Mouse (Mus musculus): ENCODE results near the gene Nox4. TPM values are rescaled to one million over a fixed set of nuclear protein-coding genes. Genes with fewer than 3 reads are reported as not detected.
A peak's percentile ranks its signal among the peaks of the same experiment; 100 is the strongest.

The Nox4 gene
- polyA plus RNA-seq, 1 experiment: 0.26 TPM

DNA sequence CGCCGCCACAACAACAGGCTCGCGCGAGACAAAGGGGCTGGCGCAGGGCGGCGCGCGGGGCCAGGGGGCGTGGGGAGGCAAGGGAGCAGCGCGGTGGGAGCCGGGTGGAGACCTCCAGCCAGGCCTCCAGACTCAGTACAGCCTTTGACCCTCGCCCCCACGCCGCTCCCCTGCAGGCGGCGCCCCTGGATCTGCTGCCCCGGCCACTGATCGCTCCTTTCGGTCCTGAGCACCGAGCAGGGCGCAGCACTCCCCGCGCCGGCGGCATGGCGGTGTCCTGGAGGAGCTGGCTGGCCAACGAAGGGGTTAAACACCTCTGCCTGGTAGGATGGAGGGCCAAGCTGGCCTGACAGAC, 661 bp downstream of the Nox4 start:
- no peaks in the 10 kb centered on the region for H3K27me3 ChIP-seq (ENCODE audit: control insufficient read depth, insufficient read depth, low read length)
- TF ChIP-seq POLR2A (IDR thresholded peaks at IDR 0.05; ENCODE audit: borderline replicate concordance, insufficient read depth, low read length) (no peak), CTCF (IDR thresholded peaks at IDR 0.05; ENCODE audit: borderline replicate concordance, insufficient read depth, low read depth, low read length) (no peak)
- DNase-seq: no peak
- no peak overlapping the region for H3K27ac ChIP-seq (ENCODE audit: insufficient read depth, low read length)
- H3K4me1 ChIP-seq (ENCODE audit: control insufficient read depth, insufficient read depth, low read length): no peaks in the 10 kb centered on the region
- under 1% methylated on average over 29 of the region's 30 CpGs for WGBS
- H3K4me3 ChIP-seq (replicated peaks; ENCODE audit: insufficient read depth, low read depth, low read length): no peak overlapping the region

DNA sequence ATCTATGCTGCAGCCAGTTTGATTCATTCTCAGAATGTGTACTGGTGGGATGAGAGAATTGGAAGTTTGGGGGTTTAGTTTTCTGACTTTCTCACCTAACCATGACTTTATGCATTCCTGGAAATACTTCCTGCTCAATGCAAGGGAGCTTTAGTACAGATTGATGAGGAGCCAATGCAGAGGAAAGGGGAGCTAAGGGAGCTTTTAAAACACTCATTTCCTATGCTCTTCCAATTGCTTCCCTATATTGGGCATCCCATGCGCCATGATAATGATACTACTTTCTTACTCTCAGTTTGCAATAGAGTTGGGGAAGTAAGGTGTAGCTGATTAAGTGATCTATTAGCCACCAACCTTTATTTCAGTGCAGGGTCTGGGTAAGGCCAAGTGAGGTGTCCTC, 1.0 kb downstream of the Nox4 start:
- H3K27me3 ChIP-seq (ENCODE audit: control insufficient read depth, insufficient read depth, low read length): no peaks in the 10 kb centered on the region
- H3K27ac ChIP-seq (ENCODE audit: insufficient read depth, low read length): no peak overlapping the region
- H3K4me1 ChIP-seq (ENCODE audit: control insufficient read depth, insufficient read depth, low read length): no peaks in the 10 kb centered on the region
- DNase-seq: no peak
- 80% methylated on average over 1 of the region's 1 CpGs for WGBS
- H3K4me3 ChIP-seq (replicated peaks; ENCODE audit: insufficient read depth, low read depth, low read length): no peak overlapping the region
- TF ChIP-seq POLR2A (IDR thresholded peaks at IDR 0.05; ENCODE audit: borderline replicate concordance, insufficient read depth, low read length) (no peak), CTCF (IDR thresholded peaks at IDR 0.05; ENCODE audit: borderline replicate concordance, insufficient read depth, low read depth, low read length) (no peak)

DNA sequence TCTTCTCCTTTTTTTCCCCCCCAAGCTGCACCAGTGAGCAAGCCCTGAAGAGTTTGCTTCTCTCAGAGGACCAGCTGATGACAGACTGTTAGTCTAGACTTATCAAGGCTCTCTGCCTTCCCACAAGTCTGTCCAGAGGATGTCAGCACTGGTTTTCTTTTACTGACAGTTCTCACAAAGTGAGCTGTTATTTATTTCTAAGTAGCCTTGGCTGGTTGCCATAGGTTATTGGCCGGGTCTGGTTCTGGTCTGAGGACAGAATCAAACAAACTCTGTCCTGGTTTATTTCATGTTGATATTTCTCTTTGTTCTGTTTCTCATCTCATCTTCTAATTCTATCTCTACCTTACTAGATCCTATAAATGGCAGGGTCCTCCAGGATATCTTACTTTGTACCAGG, 2.0 kb downstream of the Nox4 start:
- WGBS: 22% methylated on average over 1 of the region's 1 CpGs
- Histone ChIP-seq H3K27ac (ENCODE audit: insufficient read depth, low read length) (no peak overlapping the region), H3K4me1 (ENCODE audit: control insufficient read depth, insufficient read depth, low read length) (no peaks in the 10 kb centered on the region), H3K4me3 (replicated peaks; ENCODE audit: insufficient read depth, low read depth, low read length) (no peak overlapping the region), H3K27me3 (ENCODE audit: control insufficient read depth, insufficient read depth, low read length) (no peaks in the 10 kb centered on the region)
- no peak for DNase-seq
- TF ChIP-seq CTCF (IDR thresholded peaks at IDR 0.05; ENCODE audit: borderline replicate concordance, insufficient read depth, low read depth, low read length): no peak
- TF ChIP-seq POLR2A (IDR thresholded peaks at IDR 0.05; ENCODE audit: borderline replicate concordance, insufficient read depth, low read length): no peak

DNA sequence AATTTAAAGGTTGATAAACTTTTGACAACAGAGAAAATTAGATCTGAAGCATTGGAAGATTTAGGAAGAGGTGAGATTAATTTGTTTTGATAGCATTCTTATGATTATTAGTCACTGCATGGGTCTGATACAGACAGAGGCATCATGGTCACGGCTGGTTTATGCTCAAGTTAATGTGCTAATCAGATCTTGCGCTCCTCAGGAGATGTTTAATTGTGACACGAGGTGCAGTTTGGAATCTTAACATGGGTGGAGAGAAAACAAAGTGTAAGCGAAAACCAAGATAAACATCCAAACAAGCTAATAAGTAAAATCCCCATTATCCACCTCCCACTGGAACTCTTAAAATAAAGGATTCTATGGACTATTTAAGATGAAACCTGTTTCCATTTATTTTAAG, 6.2 kb downstream of the Nox4 start:
- TF ChIP-seq POLR2A (IDR thresholded peaks at IDR 0.05; ENCODE audit: borderline replicate concordance, insufficient read depth, low read length) (no peak), CTCF (IDR thresholded peaks at IDR 0.05; ENCODE audit: borderline replicate concordance, insufficient read depth, low read depth, low read length) (no peak)
- Histone ChIP-seq H3K27ac (ENCODE audit: insufficient read depth, low read length) (no peak overlapping the region), H3K27me3 (ENCODE audit: control insufficient read depth, insufficient read depth, low read length) (no peaks in the 10 kb centered on the region), H3K4me1 (ENCODE audit: control insufficient read depth, insufficient read depth, low read length) (no peaks in the 10 kb centered on the region), H3K4me3 (replicated peaks; ENCODE audit: insufficient read depth, low read depth, low read length) (no peak overlapping the region)
- no peak for DNase-seq
- WGBS: 34% methylated on average over 4 of the region's 4 CpGs

DNA sequence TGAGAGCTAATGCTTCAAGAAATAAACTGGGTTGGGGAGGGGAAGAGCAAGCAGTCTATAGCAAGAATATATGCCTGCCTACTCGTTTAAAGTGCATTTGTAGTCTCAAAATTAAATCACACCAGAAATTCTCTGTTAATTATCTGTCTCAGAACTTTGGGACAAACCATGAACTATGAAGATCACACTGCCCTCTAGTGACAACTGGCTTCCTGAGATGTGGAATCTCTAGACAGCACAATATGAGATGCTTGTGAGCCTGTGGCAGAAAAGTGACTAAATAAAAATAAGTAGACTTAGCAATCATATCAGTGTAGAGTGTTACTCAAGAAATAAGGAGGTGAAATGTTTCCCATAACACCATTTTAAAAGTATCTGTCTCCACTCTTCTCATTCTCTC, 31.3 kb downstream of the Nox4 start:
- H3K27ac ChIP-seq (ENCODE audit: insufficient read depth, low read length): no peak overlapping the region
- H3K27me3 ChIP-seq (ENCODE audit: control insufficient read depth, insufficient read depth, low read length): no peaks in the 10 kb centered on the region
- WGBS: 0% methylated on average over 1 of the region's 1 CpGs
- TF ChIP-seq POLR2A (IDR thresholded peaks at IDR 0.05; ENCODE audit: borderline replicate concordance, insufficient read depth, low read length) (no peak), CTCF (IDR thresholded peaks at IDR 0.05; ENCODE audit: borderline replicate concordance, insufficient read depth, low read depth, low read length) (no peak)
- no peak overlapping the region for H3K4me3 ChIP-seq (replicated peaks; ENCODE audit: insufficient read depth, low read depth, low read length)
- peak in 1 of 2 experiments; percentile 2 for DNase-seq
- no peaks in the 10 kb centered on the region for H3K4me1 ChIP-seq (ENCODE audit: control insufficient read depth, insufficient read depth, low read length)

DNA sequence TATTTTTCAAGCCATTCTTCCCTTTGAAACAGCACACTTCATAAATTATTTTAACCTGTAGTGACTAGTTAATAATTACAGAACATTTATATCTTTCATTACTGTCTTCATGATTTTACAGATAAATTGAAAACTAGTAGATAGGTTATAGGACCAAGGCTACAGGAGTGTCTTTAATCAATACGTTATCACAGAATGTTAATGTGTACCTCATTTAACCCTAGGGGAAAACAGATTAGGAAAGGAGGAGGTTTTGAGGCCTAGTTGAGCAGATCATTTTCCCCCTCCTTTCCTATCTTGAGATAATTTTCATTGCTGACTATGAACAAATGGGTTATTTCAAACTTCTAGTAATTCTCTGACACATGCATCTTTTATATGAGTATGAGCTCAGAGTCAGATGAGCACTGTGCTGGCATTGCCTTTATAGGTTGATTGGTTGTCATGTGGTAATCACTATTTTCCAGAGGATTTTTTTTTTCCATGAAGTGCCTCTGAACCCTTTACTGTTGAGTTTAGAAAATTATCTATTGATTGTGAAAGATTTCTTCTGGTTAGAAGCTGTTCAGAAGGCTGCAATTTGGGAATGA, 57.9 kb downstream of the Nox4 start:
- 90% methylated on average over 1 of the region's 1 CpGs for WGBS

DNA sequence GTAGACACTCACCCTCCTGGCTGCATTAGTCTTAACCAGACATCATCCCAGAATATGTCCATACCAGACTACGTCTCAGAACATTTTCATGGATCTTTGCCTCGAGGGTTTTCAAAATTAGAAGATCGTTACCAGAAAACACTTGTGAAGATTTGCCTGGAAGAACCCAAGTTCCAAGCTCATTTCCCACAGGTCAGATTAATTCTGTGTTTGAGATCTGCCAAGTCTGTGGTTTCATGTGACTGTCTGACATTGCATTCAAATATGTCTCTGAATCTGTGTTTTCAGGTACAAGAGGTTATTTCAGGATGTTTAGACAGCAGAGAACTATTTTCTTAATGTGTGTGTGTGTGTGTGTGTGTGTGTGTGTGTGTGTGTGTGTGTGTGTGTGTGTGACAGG, 75.7 kb downstream of the Nox4 start:
- Histone ChIP-seq H3K27ac (ENCODE audit: insufficient read depth, low read length) (no peak overlapping the region), H3K4me3 (replicated peaks; ENCODE audit: insufficient read depth, low read depth, low read length) (no peak overlapping the region), H3K27me3 (ENCODE audit: control insufficient read depth, insufficient read depth, low read length) (no peaks in the 10 kb centered on the region), H3K4me1 (ENCODE audit: control insufficient read depth, insufficient read depth, low read length) (no peaks in the 10 kb centered on the region)
- WGBS: 88% methylated on average over 3 of the region's 3 CpGs
- DNase-seq: no peak
- TF ChIP-seq CTCF (IDR thresholded peaks at IDR 0.05; ENCODE audit: borderline replicate concordance, insufficient read depth, low read depth, low read length): no peak
- TF ChIP-seq POLR2A (IDR thresholded peaks at IDR 0.05; ENCODE audit: borderline replicate concordance, insufficient read depth, low read length): no peak

More for the DNA sequence above, 57.9 kb downstream of the Nox4 start:
- Histone ChIP-seq H3K4me3 (replicated peaks; ENCODE audit: insufficient read depth, low read depth, low read length) (no peak overlapping the region), H3K27ac (ENCODE audit: insufficient read depth, low read length) (no peak overlapping the region), H3K4me1 (ENCODE audit: control insufficient read depth, insufficient read depth, low read length) (no peaks in the 10 kb centered on the region), H3K27me3 (ENCODE audit: control insufficient read depth, insufficient read depth, low read length) (no peaks in the 10 kb centered on the region)
- no peak for DNase-seq
- no peak for TF ChIP-seq POLR2A (IDR thresholded peaks at IDR 0.05; ENCODE audit: borderline replicate concordance, insufficient read depth, low read length)
- no peak for TF ChIP-seq CTCF (IDR thresholded peaks at IDR 0.05; ENCODE audit: borderline replicate concordance, insufficient read depth, low read depth, low read length)

DNA sequence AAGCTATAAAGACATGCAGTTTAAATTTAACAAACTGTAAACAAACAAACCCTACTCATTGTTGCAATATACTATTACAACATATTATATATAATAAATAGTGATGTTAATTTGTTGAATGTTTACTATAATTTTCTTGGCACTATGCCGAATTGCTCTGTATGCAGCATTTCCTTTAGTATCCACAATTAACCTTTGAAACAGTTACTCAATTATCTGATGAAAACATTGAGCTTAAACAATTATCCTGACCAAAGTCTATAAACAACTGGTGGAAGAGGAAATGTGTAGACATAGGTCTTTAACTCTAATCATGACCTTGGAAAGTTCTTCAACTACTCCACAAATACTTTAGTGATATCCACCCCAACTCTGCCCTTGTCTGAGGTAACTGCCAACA, 76.2 kb downstream of the Nox4 start:
- Histone ChIP-seq H3K4me1 (ENCODE audit: control insufficient read depth, insufficient read depth, low read length) (no peaks in the 10 kb centered on the region), H3K27me3 (ENCODE audit: control insufficient read depth, insufficient read depth, low read length) (no peaks in the 10 kb centered on the region), H3K27ac (ENCODE audit: insufficient read depth, low read length) (no peak overlapping the region), H3K4me3 (replicated peaks; ENCODE audit: insufficient read depth, low read depth, low read length) (no peak overlapping the region)
- WGBS: 87% methylated on average over 1 of the region's 1 CpGs
- no peak for TF ChIP-seq CTCF (IDR thresholded peaks at IDR 0.05; ENCODE audit: borderline replicate concordance, insufficient read depth, low read depth, low read length)
- no peak for TF ChIP-seq POLR2A (IDR thresholded peaks at IDR 0.05; ENCODE audit: borderline replicate concordance, insufficient read depth, low read length)
- no peak for DNase-seq
